Mouse (Mus musculus): ENCODE data around the gene Rexo1.
"Not testable (repeated sequence)": the region's sequence is repeated elsewhere in the genome, so short reads cannot be mapped to it uniquely, and the experiment has no call there.

Rexo1 gene

DNA sequence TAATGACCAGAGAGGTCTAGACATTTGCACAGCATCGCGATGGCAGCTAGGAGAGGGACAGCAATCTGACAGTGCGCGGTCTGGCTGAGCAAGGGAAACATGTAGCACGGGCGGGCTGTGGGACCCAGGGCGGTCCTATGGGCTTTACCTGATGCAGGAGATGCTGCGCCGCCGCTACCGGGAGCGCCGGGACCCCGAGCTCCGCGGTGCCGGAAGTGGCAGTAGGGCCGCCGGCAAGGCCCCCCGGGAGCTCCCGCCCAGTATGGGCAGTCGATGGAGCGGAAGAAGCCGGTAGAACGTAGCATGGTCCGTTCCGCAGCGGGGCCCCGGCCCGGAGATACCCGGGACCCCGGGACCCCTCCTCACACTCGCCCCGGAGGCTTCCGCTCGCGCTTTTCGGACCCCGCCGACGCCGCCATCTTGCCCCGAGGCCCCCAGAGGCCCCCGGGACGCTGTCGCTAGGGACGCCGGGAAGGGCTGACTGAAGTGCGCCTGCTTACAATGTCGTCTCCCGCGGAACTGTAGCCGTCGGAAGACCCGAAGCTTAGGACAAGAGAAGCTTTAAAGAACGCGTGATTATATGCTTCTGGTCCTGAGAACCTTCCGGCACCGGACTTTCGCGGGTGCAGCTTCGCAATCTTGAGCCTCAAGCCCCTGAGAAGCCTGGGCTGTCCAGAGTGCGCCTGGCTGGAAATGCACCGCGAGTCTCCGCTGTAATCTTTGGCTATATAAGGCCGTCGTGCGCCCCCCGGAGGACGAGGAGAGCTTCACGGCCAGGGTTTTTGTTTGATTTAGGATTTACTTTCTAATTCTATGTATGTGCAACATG, at the start of gene Rexo1:
Gene Rexo1 (minus strand): TSS at position 445 of the 829 bp plus-strand sequence.
- peak; percentile 92 for DNase-seq

DNA sequence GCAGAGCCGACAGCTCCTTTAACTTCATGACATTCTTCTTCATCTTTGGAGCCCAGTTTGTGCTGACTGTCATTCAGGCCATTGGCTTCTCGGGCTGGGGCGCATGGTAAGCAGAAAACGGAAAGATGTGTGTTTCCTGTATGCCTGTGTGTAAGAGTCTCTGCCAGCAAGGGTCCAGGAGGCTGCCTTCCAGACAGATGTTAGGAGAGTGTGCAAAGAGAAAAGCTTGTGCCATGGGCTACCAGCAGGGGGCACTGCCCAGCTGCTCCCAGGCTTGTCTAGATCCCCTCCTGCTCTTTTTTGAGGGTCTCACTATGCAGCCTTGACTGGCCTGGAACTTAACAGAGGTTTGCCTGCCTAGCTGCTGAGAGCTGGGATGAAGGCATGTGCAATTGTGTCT, 49.7 kb upstream of the Rexo1 start:
- DNase-seq = peak; percentile 53

DNA sequence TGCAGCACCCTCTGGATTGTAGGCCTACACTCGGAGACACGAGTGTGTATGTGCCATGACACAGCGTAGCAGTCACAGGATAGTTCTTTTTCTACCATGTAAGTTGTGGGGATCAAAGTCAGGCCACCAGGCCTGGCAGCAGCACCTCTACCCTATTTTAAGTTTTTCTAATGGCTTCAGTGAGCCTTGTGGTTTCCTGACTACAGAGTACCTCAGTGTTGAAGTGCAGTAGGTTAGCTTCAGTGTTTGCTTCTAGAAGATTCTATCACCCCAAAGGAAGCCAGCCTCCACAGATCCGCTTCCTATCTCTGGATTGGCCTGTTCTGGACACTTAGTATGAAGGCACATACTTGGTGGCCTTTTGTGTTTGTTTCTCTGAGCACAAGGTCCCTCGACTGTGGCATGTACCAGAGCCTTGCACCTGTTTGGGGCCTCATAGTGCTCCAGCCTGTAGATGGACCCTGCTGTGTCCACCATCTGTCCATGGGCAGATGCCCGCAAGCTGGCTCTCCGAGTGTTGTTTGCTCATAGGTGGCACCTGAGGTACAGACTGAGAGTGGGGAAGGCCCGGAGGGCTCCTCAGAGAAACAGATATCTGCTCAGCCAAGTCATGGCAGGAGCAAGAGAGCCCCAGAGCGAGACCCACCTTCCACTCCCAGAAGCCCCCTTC, 48.9 kb upstream of the Rexo1 start:
- DNase-seq = no peak

DNA sequence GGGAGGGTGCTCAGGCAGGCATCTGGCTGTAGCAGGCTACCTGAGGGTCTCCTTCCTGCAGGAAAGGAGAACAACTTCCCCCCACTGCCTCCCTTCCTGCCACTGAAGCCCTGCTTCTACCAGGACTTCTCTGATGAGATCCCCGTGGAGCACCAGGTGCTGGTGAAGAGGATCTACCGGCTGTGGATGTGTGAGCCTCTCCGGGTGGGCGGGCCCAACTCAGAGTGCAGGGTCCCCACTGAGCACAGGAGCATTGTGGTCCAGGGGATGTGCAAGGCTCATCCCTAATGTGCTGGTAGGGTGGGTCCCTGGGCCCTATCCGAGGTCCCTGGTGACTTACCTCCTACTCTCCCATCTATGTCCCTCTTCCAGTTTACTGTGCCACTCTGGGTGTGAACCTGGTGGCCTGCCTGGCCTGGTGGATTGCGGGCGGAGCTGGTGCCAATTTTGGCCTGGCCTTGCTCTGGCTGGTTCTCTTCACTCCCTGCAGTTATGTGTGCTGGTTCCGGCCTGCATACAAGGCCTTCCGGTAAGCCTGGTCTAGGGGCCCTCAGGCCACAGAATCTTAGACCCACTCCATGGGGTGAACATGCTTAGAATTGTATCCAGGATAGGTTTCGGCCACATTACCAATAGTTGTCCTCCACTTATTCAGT, 48.0 kb upstream of the Rexo1 start:
- no peak for DNase-seq

DNA sequence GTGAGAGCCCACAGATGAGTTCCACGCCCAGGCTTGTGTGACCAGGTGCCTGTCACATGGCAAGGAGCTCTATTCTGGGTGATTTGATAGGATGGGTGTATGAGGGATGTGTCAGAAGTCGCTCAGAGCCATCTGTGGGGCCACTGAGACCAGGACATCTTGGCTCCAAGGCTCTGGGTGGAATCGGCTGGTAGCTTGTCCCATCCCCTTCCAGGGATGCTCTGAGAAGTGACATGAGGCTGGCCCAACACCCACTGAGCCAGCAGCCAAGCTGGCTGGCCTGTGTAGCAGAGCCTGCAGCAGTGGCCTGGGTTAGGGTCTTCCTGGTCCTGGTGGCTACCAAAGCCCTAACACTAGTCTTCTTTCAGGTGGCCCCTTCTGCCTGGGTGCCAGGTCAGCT, 47.1 kb upstream of the Rexo1 start:
- DNase-seq = no peak

DNA sequence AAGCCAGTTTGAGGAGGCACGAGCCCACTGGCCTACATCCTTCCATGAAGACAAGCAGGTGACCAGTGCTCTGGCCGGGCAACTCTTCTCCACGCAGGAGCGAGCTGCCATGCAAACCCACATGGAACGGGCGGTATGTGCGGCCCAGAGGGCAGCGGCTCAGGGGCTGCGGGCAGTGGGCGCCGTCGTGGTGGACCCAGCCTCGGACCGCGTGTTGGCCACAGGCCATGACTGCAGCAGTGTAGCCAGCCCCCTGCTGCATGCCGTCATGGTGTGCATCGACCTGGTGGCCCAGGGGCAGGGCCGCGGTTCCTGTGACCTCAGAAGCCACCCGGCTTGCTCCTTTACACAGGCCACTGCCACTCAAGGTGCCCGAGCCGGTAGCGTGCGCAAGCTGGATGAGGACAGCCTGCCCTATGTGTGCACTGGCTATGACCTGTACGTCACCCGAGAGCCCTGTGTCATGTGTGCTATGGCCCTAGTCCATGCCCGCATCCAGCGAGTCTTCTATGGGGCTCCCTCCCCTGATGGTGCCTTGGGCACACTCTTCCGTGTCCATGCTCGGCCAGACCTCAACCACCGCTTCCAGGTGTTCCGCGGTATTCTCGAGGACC, 45.5 kb upstream of the Rexo1 start:
- DNase-seq = no peak

DNA sequence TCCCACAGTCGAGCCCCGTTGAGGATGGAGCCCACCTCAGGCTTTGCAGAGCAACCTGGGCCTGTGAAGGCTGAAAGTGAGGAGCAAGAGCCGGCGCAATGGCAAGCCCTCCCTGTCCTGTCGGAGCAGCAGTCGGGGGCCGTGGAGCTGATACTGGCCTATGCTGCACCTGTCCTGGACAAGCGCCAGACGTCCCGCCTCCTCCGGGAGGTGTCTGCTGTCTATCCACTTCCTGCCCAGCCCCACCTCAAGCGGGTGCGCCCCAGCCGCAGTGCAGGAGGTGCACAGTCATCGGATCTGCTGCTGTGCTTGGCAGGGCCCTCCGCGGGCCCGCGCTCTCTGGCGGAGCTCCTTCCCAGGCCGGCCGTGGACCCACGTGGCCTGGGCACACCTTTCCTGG, 44.9 kb upstream of the Rexo1 start:
- DNase-seq = no peak

DNA sequence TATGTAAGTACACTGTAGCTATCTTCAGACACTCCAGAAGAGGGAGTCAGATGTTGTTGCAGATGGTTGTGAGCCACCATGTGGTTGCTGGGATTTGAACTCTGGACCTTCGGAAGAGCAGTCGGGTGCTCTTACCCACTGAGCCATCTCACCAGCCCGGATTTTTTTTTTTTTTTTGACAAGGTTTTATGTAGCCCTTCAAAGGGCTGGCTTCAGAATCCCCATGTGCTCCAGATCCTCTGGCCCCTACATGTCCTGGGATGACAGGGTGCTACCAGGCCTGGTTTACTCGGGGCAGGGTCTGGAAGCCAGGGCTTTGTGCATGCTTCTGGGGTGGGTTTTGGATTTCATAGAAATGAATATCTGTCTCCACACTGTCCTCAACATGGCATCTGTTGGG, 44.4 kb upstream of the Rexo1 start, which contains the start of gene Gm49322:
Gene Gm49322 (plus strand): TSS at position 301 of the 400 bp plus-strand sequence.
- DNase-seq = not testable (repeated sequence)

DNA sequence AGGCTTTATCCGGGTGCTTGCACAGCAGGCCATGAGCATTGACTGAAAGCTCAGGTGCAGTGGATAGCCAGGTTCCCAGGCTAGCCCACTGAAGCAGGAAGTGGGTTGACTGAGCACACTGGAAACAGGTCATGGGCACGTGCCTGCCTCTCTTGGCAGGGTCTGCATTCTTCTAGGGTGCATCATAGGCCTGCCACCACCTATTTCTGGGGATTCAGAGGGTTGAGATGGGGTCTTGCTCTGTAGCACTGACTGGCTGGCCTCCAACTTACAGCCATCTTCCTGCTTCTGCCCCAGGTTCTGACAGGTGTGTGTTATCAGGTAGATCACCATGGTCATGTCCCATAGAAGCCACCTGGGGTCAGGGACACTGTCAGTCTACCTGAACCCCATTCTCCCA, 43.6 kb upstream of the Rexo1 start:
- DNase-seq = no peak

DNA sequence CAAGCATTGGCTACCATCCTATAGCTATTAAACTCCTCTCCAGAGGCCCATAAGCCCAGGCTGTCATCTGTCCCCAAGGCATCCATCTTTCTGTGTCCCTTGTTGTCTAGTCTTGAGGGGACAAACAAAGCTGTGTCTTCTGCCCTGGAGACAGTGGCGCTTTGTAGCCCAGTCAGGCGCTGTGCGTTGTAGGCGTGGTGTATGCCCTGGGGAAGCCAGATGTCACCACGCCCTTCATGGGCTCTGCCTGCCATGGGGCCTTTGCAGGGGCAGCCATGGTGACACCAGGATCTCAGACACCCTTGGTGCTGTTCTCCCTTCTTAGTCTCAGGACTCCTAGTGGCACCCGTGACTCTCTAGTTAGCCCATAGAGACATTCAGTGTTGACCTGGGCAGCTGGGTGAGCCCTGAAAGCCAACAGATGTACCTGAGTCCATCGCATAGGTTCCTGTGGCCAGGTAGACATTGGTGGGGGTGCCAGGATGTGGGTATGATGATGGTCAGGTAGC, 42.7 kb upstream of the Rexo1 start:
- DNase-seq = no peak

DNA sequence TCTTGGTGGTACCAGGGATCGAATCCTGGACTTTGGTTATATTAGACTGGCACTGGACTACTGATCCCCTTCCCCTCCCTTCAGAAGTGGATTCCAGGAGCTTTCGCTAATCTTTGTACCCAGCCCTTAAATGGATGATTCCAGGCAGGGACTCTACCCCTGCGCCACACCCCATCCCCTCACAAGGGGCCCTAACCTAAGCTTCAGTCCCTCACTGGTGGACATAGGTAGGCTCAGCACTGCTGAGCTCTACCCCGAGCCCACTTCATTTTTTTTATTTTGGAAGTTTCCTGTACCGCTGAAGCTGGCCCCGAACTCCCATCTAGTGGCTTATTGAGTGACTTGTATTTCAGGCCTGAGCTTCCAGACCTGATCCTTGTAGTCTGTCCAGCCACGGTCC, 42.0 kb upstream of the Rexo1 start:
- DNase-seq = no peak

DNA sequence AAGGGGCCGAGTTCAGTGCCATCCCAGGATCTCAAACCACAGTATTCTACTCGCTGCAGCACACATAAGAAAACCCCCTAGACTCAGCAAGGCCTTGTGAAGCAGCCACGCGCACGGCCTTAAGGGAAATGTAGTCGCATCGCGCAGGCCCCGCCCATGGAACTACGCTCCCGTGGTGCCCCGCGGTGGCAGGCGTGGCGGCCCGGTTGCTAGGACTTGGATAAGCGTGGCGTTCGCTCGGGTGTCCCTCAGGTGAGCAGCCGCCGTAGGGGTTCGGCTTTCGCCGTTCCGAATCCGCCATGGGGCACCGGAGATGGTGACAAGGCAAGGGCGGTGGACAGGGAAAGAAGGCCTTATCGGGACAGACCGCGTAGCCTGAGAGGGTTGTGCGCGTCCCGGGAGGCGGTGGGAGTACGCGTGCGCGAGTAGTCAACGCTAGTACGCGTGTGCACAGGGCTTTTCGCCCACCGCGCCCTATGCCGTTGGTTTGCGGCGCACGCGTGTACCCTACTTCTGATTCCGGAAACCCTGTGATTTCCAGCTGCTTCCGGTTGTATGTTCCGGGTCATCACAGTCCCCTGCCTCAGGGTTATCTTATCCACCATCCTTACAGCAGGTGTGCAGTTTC, 41.5 kb upstream of the Rexo1 start, which contains the start of the genes Scamp4 and Adat3:
Gene Scamp4 (plus strand): TSS at position 175 of the 628 bp plus-strand sequence.
Gene Adat3 (plus strand): TSS at position 183 of the 628 bp plus-strand sequence.
- peak; percentile 93 for DNase-seq

DNA sequence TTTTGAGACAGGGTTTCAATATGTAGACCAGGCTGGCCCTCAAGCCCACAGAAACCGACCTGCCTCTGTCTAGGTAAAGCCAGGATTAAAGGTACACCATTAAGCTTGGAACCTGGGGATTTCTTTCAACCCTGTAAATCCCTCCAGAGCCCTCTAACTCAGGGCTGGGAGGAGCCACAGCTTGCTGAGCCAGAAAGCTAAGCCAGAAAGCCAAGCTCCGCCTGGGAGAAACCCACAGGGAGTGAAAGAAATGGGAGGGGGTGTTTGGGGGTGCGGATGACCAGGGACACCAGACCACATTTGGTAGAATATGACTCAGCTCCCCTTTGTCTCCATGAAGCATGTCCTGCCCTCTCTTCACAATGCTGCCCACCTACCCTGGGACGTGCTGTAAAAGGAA, 35.0 kb upstream of the Rexo1 start:
- DNase-seq = no peak

DNA sequence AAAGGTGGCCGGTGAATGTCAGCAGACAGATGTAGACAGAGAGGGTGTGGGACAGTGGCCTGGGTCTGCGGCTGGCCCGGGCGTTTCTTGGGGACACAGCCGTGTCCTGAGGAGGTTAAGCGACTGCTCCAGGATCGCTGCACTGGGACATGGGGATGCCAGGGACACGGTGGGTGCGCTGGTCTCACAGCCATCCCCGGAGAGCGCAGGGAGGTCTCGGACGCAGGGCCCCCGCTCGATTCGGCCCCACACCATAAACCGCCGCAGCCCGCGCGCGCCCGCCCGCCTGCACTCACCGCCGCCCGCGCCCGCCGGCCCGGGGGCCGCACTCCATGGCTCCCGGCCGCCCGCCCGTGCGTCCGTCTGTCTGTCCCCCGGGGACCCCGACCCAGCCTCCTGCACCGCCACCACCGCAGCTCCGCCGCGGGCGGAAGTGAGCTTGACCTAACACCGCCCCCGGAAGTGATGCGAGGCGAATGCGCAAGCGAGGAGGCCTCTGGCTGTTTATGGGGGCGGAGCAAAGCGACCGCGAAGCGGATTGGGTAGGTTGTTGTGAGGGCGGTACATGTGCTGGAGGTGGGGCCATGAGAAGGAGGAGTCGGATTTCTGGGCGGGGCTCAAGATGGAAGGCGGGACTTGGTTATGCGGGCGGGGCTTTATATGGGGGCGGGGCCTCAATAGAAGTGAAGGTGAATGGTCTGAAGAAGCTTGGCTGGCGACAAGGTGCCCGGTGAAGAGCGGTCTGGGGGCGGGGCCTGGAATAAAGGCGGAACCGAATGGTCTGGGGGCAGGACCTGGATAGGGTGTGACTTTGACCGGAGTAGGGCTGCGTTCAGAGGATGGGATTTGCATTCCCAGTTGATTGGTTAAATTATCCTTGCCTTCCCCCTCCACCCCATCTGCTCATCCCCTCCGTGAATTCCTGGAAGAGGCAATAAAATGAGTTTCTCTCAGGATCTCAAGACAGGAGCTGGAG, 28.8 kb upstream of the Rexo1 start, which contains the start of gene Abhd17a:
Gene Abhd17a (minus strand): TSS at position 463 of the 976 bp plus-strand sequence.
- peak; percentile 91 for DNase-seq

DNA sequence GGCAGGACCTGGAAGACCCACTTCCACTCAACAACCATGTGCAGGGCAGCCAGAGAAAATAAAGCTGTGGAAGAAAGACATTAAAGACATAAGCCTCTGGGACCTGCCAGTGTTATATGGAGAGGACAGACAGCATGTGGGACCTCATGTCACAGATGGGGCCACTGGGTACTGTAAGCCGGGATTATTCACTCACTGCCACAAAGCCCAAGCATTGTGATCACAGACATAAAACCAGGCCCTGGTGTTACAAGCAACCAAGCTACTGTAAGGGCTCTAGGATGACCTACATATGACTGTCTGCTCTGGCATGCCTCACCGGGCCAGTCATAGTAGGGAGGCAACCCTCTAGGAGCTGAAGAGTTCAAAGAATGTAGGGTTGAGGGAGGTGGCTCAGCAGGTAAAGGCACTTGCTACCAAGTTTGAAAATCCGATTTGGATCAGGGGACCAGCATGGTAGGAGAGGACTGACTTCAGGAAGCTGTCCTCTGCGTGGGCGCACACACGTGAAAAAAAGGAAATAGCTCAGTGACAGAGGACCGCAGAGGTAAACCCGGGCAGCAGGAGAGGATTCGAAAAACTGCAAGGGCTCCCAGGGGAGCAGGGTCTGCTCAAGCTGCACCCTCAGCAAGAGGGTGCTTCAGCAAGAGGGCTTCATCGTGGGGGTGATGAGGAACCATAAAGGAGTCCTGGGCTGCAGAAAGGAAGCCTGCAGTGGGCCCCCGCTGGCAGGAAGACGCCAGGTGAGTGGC, 27.9 kb upstream of the Rexo1 start:
- DNase-seq = no peak

DNA sequence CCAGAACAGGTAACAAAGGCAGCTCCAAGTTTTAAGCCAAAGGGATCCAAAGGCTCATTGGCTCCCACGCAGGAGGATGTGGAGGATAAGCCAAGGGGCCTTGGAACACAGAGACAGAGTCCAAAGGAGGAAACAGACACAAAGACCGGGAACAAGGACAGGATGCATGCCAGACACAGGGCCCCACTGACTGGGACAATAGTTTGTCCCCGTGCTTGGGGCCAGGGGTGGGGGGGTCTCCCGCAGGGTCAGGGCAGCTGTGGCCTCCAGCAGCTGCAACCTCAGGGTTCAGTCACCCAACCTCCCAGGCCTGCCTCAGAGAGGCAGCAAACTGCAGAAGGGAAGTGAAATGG, 25.9 kb upstream of the Rexo1 start:
- no peak for DNase-seq

DNA sequence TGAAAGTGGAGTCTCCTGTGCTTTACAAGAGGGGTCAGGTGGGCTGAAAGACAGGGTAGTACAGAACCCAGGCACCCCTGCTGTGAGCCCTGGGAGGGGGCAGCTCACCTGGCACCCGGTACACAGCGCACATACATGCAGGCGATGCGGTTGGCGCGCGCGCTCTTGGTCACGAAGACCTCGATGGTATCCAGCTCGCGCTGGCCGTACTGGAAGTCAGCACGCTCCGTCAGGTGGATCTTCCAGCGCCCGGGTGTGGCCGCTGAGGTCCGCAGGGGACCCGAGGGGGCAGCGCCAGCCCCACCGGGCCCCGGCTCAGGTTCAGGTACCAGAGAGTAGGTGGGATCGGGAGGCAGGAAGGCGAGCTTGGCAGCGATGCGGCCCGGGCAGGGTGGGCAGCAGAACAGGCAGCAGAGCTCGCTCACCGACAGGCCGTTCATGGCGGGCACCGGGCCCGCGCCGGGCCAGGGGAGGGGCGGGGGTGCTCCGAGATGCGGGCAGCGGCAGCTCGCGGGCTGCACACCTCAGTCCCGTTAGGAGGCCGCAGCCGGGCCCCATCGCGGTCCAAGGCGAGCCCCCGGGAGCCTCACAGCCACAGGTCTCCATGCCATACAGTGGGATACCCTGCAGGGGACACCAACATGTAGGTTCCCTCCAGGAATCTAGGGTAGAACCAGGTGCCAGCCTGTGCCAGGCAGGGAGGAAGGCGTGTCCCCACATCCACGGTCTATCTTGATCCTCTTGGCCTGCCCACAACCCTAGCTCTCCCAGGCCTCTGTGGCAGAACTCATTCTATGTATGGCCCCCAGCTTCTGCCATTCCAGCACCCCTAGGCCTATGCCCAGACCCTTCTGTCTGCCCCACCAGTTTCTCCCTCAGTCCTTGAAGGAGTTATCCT, 25.3 kb upstream of the Rexo1 start:
- no peak for DNase-seq

DNA sequence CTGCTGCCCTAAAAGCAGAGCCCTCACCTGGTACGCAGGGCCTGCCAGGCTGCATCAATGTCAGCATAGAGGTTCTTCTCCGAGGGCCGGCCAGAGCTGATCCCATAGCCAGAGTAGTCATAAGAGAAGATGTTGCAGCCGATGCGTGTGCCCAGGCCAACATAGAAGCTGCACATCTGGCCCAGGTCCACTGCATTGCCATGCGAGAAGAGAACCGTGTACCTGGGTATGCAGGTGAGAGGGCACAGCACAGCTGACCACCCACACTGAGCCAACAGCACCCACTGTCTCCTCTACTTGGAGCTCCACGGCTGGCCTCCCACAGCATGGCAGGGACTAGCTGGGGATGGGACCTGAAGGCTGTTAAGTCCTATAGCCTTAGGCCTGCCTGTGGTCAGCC, 24.2 kb upstream of the Rexo1 start:
- no peak for DNase-seq

Data from right cerebral cortex, postnatal 4 days (tissue).